28 mouse cellular contexts compared by ENCODE assay signal in genomic region chr14:38433793-38434589, GRCm38 (mm10).
"Had no signal": no experiment of that assay in that cellular context is flagged by ENCODE, and none has a peak within 500 bp of the region (broad histone marks: within the 10 kb centered on the region; RNA-seq: fewer than 3 reads in every experiment).

No protein-coding gene starts in this region.

- H3K4me1 ChIP-seq: limb, embryonic 10.5 days; limb, embryonic 12.5 days; limb, embryonic 13.5 days; limb, embryonic 15.5 days; liver, embryonic 12.5 days; liver, embryonic 13.5 days; liver, embryonic 15.5 days; megakaryocyte, embryonic 14.5 days; midbrain, embryonic 10.5 days; midbrain, embryonic 12.5 days; midbrain, embryonic 15.5 days; neural tube, embryonic 12.5 days; neural tube, embryonic 13.5 days had no signal

- H3K9me3 ChIP-seq: limb, embryonic 10.5 days; limb, embryonic 12.5 days; limb, embryonic 13.5 days; limb, embryonic 15.5 days; liver, embryonic 12.5 days; liver, embryonic 13.5 days; liver, embryonic 15.5 days; megakaryocyte, embryonic 14.5 days; midbrain, embryonic 10.5 days; midbrain, embryonic 12.5 days; midbrain, embryonic 15.5 days; neural tube, embryonic 12.5 days; neural tube, embryonic 13.5 days had no signal

- H3K4me3 ChIP-seq: left cerebral cortex, adult 2 months; limb, embryonic 10.5 days; limb, embryonic 12.5 days; limb, embryonic 13.5 days; limb, embryonic 15.5 days; liver, embryonic 12.5 days; liver, embryonic 13.5 days; liver, embryonic 15.5 days; megakaryocyte, embryonic 14.5 days; midbrain, embryonic 10.5 days; midbrain, embryonic 12.5 days; midbrain, embryonic 15.5 days; myocyte; neural tube, embryonic 12.5 days; neural tube, embryonic 13.5 days had no signal

- H3K27me3 ChIP-seq: limb, embryonic 12.5 days; limb, embryonic 13.5 days; limb, embryonic 15.5 days; liver, embryonic 12.5 days; liver, embryonic 13.5 days; liver, embryonic 15.5 days; megakaryocyte, embryonic 14.5 days; midbrain, embryonic 12.5 days; midbrain, embryonic 15.5 days; neural tube, embryonic 12.5 days; neural tube, embryonic 13.5 days had no signal

- H3K27ac ChIP-seq: left cerebral cortex, adult 2 months; limb, embryonic 10.5 days; limb, embryonic 12.5 days; limb, embryonic 13.5 days; limb, embryonic 15.5 days; liver, embryonic 12.5 days; liver, embryonic 13.5 days; liver, embryonic 14.5 days; liver, embryonic 15.5 days; macrophage; midbrain, embryonic 10.5 days; midbrain, embryonic 12.5 days; midbrain, embryonic 15.5 days; neural tube, embryonic 12.5 days; neural tube, embryonic 13.5 days had no signal

- H3K4me2 ChIP-seq: limb, embryonic 12.5 days; limb, embryonic 13.5 days; limb, embryonic 15.5 days; liver, embryonic 11.5 days; liver, embryonic 12.5 days; liver, embryonic 13.5 days; liver, embryonic 15.5 days; midbrain, embryonic 12.5 days; midbrain, embryonic 15.5 days; neural tube, embryonic 12.5 days; neural tube, embryonic 13.5 days had no signal

- ATAC-seq: liver, embryonic 12.5 days; liver, postnatal 0 days; lung, postnatal 0 days; midbrain, embryonic 15.5 days; midbrain, embryonic 16.5 days had no signal

- H3K9ac ChIP-seq: limb, embryonic 12.5 days; limb, embryonic 13.5 days; limb, embryonic 15.5 days; liver, embryonic 12.5 days; liver, embryonic 13.5 days; liver, embryonic 14.5 days; liver, embryonic 15.5 days; liver, postnatal 0 days; midbrain, embryonic 12.5 days; midbrain, embryonic 15.5 days; neural tube, embryonic 12.5 days; neural tube, embryonic 13.5 days had no signal

- DNase-seq: layer of hippocampus, postnatal 36 days; left cerebral cortex, postnatal 4 days; liver; liver, embryonic 13.5 days; liver, postnatal 0 days; lung, adult 18-20 months; lung, postnatal 14 days; lung, postnatal 36 days; lung, postnatal 4 days had no signal

- H3K36me3 ChIP-seq: limb, embryonic 10.5 days; limb, embryonic 12.5 days; limb, embryonic 13.5 days; limb, embryonic 15.5 days; liver, embryonic 12.5 days; liver, embryonic 13.5 days; liver, embryonic 15.5 days; midbrain, embryonic 10.5 days; midbrain, embryonic 12.5 days; midbrain, embryonic 15.5 days; neural tube, embryonic 12.5 days; neural tube, embryonic 13.5 days had no signal
